Mouse (Mus musculus) heart, postnatal 0 days (tissue): ENCODE results near the gene Ahcyl2. TPM values are rescaled to one million over a fixed set of nuclear protein-coding genes. Genes with fewer than 3 reads are reported as not detected.

Experiments
- ATAC-seq: fragments of 200-750 bp; cut with Nextera tagmentation; 2 replicates; pipeline ENCODE4 v1.8.0; 2017; ENCODE audit warnings: low read depth, moderate number of reproducible peaks, moderate library complexity; ENCODE audit not compliant: insufficient read depth
- DNase-seq: peaks from one replicate; pipeline ENCODE4 v3.0.0-alpha.2; 2016; ENCODE audit warnings: low spot score
- H3K27ac ChIP-seq: fragments of 300-500 bp; sonication (generic); 2 replicates; pipeline ENCODE4 v1.5.1; 2014; ENCODE audit warnings: low read depth, mild to moderate bottlenecking
- H3K27me3 ChIP-seq: fragments of 300-500 bp; sonication (generic); 2 replicates; pipeline ENCODE4 v1.6.1; 2014; ENCODE audit warnings: low read length, mixed read lengths; ENCODE audit not compliant: control insufficient read depth, insufficient read depth
- H3K36me3 ChIP-seq: fragments of 300-500 bp; sonication (generic); replicated peaks from 2 replicates; pipeline ENCODE4 v1.6.1; 2014; ENCODE audit warnings: low read length, mixed read lengths; ENCODE audit not compliant: control insufficient read depth, insufficient read depth
- H3K4me1 ChIP-seq: fragments of 300-500 bp; sonication (generic); 2 replicates; pipeline ENCODE4 v1.6.1; 2014; ENCODE audit warnings: antibody characterized with exemption; ENCODE audit not compliant: control insufficient read depth, insufficient read depth
- H3K4me2 ChIP-seq: fragments of 300-500 bp; sonication (generic); 2 replicates; pipeline ENCODE4 v1.6.1; 2014; ENCODE audit warnings: low read depth, mild to moderate bottlenecking, low read length, moderate library complexity
- H3K4me3 ChIP-seq: fragments of 300-500 bp; sonication (generic); 2 replicates; pipeline ENCODE4 v1.5.1; 2014; ENCODE audit warnings: low read depth, low read length
- H3K9ac ChIP-seq: fragments of 300-500 bp; sonication (generic); replicated peaks from 2 replicates; pipeline ENCODE4 v1.6.1; 2014; ENCODE audit warnings: low read depth, low read length, mixed read lengths
- H3K9me3 ChIP-seq: fragments of 300-500 bp; sonication (generic); replicated peaks from 2 replicates; pipeline ENCODE4 v1.6.1; 2016; ENCODE audit warnings: low read length; ENCODE audit not compliant: control insufficient read depth
- CTCF ChIP-seq: IDR thresholded peaks from 2 replicates; pipeline ENCODE4 v1.5.1; 2016; ENCODE audit warnings: antibody characterized with exemption, control low read depth, low read depth
- EP300 ChIP-seq: IDR thresholded peaks from 2 replicates; pipeline ENCODE4 v1.6.1; 2016; ENCODE audit warnings: antibody characterized with exemption, low read depth
- WGBS: fragments of 180-500 bp; shearing (Covaris S2); extraction: QIAGEN DNeasy Blood & Tissue Kit; methylation state at CpG from one replicate; pipeline ENCODE4 v1.1.7; 2014; 5-methylcytosine and 5-hydroxymethylcytosine counted together
- polyA plus RNA-seq: library from polyadenylated mRNA; unstranded; fragments of >200 nt; fragmentation: Nextera tagmentation; extraction: Ambion mirVana; gene quantifications from 2 replicates; pipeline ENCODE4 v1.2.1, GENCODE M21; 2015
- total RNA-seq: library from RNA; depleted of rRNA; stranded (reverse); fragments of >200 nt; gene quantifications from 2 replicates; pipeline ENCODE4 v1.2.3, GENCODE M21; 2014; ENCODE audit warnings: low replicate concordance

The Ahcyl2 gene
- total and polyA plus RNA-seq, 2 experiments from 2014 or later: 3.4 to 31.6 TPM

DNA sequence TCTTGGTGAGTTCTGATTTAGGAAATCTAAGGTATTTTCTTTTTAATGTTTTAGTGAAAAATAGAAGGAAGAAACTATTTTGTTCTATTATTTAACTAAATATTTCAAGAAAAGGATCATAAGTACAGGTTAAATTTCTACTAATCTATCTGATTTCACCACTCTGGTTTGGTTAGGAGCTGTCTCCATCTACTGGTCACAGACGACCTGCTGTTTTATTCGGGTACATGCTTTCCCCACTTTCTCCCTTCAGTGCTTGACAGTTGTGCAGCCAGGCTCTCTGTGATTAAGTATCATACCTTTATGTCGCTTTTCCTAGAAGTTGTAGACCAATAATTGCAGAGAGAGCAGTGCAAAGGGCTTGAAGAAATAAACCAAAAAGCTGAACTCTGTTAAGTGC is 51.5 kb downstream of the Ahcyl2 start:
- H3K27ac ChIP-seq: no peak overlapping the region
- peak; percentile 45 for DNase-seq
- 19% methylated on average over 3 of the region's 3 CpGs for WGBS
- ATAC-seq: no peak
- no peaks in the 10 kb centered on the region for H3K9me3 ChIP-seq
- TF ChIP-seq CTCF (peak; percentile 69), EP300 (no peak)
- no peak overlapping the region for H3K9ac ChIP-seq
- no peaks in the 10 kb centered on the region for H3K36me3 ChIP-seq
- no peaks in the 10 kb centered on the region for H3K4me1 ChIP-seq
- no peak overlapping the region for H3K4me3 ChIP-seq
- H3K4me2 ChIP-seq: no peak overlapping the region
- H3K27me3 ChIP-seq: no peaks in the 10 kb centered on the region

DNA sequence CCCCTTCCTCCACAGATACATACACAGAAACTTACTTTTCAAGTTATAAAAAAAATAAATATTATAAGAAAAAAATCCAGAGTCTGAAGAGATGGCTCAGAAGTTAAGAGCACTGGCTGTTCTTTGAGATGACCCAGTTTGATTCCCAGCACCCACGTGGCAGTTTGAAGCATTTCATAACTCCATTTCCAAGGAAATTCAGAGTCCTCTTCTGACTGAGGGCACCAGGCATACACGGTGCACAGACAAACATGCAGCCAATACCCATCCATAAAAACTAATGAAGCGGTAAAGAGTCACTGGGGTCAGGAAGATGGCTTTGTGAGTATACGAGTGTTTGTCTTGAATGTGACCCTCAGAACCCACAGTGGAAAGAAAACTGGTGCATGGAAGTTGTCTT is 52.5 kb downstream of the Ahcyl2 start:
- 86% methylated on average over 4 of the region's 4 CpGs for WGBS

DNA sequence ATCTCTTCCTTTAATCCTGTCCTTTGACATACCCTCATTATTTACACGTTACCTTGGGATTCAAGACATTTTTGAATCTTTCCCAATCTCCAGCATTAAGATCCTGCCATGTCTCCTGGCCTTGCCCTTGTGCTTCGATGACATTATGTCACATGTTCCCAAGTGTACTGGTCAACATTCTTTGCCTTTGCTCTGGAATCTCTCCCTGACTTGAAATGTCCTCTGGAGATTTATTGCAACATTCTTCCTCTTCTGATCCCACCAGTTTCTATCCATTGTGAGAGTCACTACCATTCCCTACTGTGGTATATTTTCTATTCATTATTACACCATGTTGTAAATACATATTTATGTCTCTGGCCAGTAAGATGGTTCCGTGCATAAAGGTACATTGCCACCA is 53.1 kb downstream of the Ahcyl2 start:
- TF ChIP-seq CTCF: no peak
- TF ChIP-seq EP300: no peak
- Histone ChIP-seq H3K9me3 (no peaks in the 10 kb centered on the region), H3K4me2 (no peak overlapping the region), H3K4me1 (no peaks in the 10 kb centered on the region), H3K9ac (no peak overlapping the region), H3K36me3 (no peaks in the 10 kb centered on the region), H3K27me3 (no peaks in the 10 kb centered on the region), H3K27ac (no peak overlapping the region), H3K4me3 (no peak overlapping the region)
- 79% methylated on average over 3 of the region's 3 CpGs for WGBS
- ATAC-seq (no peak), DNase-seq (no peak)

More for the DNA sequence above, 52.5 kb downstream of the Ahcyl2 start:
- Histone ChIP-seq H3K4me1 (no peaks in the 10 kb centered on the region), H3K27ac (no peak overlapping the region), H3K4me3 (no peak overlapping the region), H3K36me3 (no peaks in the 10 kb centered on the region), H3K9me3 (no peaks in the 10 kb centered on the region), H3K9ac (no peak overlapping the region), H3K4me2 (no peak overlapping the region), H3K27me3 (no peaks in the 10 kb centered on the region)
- TF ChIP-seq EP300: no peak
- TF ChIP-seq CTCF: no peak
- no peak for ATAC-seq
- DNase-seq: no peak

DNA sequence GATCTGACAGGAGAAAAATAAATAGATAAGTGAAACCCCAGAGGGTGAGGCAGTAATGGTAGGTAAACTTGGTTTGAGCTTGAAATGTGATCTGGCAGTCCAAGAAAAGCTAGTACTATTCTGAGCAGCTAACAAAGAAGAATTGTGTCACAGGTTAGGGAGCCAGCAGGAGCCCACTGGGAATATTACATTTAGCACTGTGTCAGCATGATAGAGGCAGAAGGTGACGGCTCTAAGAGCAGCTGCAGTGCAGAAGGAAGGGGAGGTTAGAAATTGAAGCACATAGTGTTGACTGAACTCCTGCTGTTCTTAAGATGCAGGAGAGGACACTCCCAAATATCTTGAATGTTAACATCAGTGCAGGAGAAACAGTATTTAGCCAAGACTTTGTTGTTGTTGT is 54.0 kb downstream of the Ahcyl2 start:
- ATAC-seq (no peak), DNase-seq (no peak)
- no peaks in the 10 kb centered on the region for H3K27me3 ChIP-seq
- no peak overlapping the region for H3K27ac ChIP-seq
- H3K4me2 ChIP-seq: no peak overlapping the region
- no peaks in the 10 kb centered on the region for H3K4me1 ChIP-seq
- no peak overlapping the region for H3K9ac ChIP-seq
- H3K36me3 ChIP-seq: no peaks in the 10 kb centered on the region
- no peak for TF ChIP-seq EP300
- no peak for TF ChIP-seq CTCF
- no peaks in the 10 kb centered on the region for H3K9me3 ChIP-seq
- 18% methylated on average over 1 of the region's 1 CpGs for WGBS
- H3K4me3 ChIP-seq: no peak overlapping the region

DNA sequence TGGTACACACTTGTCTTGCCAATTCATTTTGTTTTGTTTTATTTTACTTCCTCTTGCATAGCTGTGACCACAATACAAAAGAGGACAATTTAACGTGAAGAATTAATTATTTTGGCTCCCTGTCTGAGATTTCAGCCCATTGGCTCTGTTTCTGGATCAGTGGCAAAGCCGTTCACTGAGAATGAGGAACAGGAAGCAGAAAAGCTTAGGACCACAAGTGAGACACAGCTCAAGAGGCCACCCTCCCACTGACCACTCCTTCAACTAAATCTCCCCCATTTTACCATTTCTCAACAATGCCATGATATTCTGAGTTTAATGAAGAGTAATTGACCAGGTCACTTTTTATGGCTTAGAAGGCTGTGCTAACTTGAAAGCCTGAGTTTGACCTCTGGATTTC is 57.5 kb downstream of the Ahcyl2 start:
- WGBS: 58% methylated on average over 2 of the region's 2 CpGs
- Histone ChIP-seq H3K4me2 (no peak overlapping the region), H3K4me3 (no peak overlapping the region), H3K4me1 (no peaks in the 10 kb centered on the region), H3K9me3 (no peaks in the 10 kb centered on the region), H3K36me3 (no peaks in the 10 kb centered on the region), H3K27me3 (no peaks in the 10 kb centered on the region), H3K9ac (no peak overlapping the region), H3K27ac (no peak overlapping the region)
- no peak for ATAC-seq
- no peak for TF ChIP-seq EP300
- TF ChIP-seq CTCF: no peak
- DNase-seq: no peak

DNA sequence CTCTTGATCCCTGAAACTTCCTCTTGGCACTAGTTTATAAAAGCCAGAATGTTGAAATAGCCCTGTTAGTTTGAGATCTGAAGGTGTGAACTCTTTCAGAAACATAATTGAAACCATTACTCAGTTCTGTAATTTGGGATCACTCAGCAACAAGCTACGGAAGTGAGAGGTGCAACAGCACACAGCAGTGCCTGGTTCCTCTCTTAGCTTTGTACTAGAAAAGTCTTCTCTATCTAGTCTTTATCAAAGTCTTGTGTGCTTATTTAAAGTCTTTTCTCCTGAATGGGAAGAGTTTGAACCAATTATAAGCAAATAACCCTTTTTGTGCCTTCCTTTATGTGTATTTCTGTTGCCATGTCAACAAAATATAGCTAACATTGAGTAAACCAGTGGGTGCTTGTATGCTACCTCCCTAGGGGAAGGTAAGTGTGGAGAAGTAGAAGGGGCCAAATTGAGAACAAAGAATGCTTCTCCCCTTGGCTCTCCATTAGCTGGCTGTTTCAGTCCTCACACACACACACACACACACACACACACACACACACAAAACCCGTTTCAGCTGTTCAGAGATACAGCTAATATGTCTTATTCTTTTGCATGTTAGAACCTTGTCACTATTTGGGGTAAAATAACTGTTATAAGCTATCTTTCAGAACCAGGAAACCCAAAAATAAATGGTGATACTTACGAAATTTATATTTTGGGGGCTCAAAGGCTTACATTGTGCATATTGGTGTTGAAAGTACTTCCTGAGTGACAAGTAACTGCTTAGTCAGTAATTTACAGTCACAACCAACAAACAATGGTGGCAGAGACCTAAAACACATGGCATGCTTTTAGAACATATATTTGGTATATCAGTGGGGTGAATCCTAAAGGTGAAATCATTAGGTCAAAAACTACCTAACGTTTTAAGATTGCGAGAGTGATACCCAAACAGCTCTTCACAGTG is 59.8 kb downstream of the Ahcyl2 start:
- no peak overlapping the region for H3K4me2 ChIP-seq
- H3K27me3 ChIP-seq: no peaks in the 10 kb centered on the region
- no peaks in the 10 kb centered on the region for H3K9me3 ChIP-seq
- H3K4me3 ChIP-seq: no peak overlapping the region
- H3K9ac ChIP-seq: no peak overlapping the region
- no peak overlapping the region for H3K27ac ChIP-seq
- no peaks in the 10 kb centered on the region for H3K36me3 ChIP-seq
- no peak for TF ChIP-seq EP300
- TF ChIP-seq CTCF: no peak
- H3K4me1 ChIP-seq: no peaks in the 10 kb centered on the region
- DNase-seq (no peak), ATAC-seq (no peak)
- WGBS: 76% methylated on average over 5 of the region's 5 CpGs
